Mouse (Mus musculus): Measurements from ENCODE around the gene Zbtb17. TPM values are rescaled to one million over a fixed set of nuclear protein-coding genes. Genes with fewer than 3 reads are reported as not detected.

Gene Zbtb17
- polyA plus RNA-seq, 1 experiment: 30.1 TPM

- H3K36me3 ChIP-seq (ENCODE audit: control insufficient read depth, insufficient read depth): no peaks in the 10 kb centered on the region
- H3K4me2 ChIP-seq (ENCODE audit: low read depth): no peak overlapping the region
- H3K27me3 ChIP-seq (ENCODE audit: control insufficient read depth, insufficient read depth, insufficient read length): no peaks in the 10 kb centered on the region
- peaks cover 86% of the 10 kb centered on the region for H3K79me2 ChIP-seq (ENCODE audit: control insufficient read depth, insufficient read depth)
- H3K4me3 ChIP-seq: no peak overlapping the region
- no peak for TF ChIP-seq POLR2AphosphoS2 (IDR thresholded peaks at IDR 0.05; ENCODE audit: insufficient read length, low read depth)
- TF ChIP-seq SRF (IDR thresholded peaks at IDR 0.05; ENCODE audit: control insufficient read depth, insufficient read length, low read depth): no peak
- TF ChIP-seq MYOG (IDR thresholded peaks at IDR 0.05; ENCODE audit: control insufficient read depth in 1 of 3, insufficient read depth in 1 of 3, insufficient read length in 2 of 3, low read depth in 2 of 3): no peak
- TF ChIP-seq TCF12 (IDR thresholded peaks at IDR 0.05; ENCODE audit: insufficient read depth, poor library complexity, severe bottlenecking): no peak
- no peak for TF ChIP-seq TCF3 (IDR thresholded peaks at IDR 0.05; ENCODE audit: insufficient read length, low read depth)
- TF ChIP-seq POLR2A (IDR thresholded peaks at IDR 0.05; ENCODE audit: insufficient read length, low read depth): no peak
- TF ChIP-seq USF1 (IDR thresholded peaks at IDR 0.05; ENCODE audit: low read depth): no peak
- no peak for TF ChIP-seq E2F4 (IDR thresholded peaks at IDR 0.05; ENCODE audit: insufficient read depth)
- no peak for TF ChIP-seq CEBPB (IDR thresholded peaks at IDR 0.05; ENCODE audit: insufficient read depth, poor library complexity, severe bottlenecking)
- TF ChIP-seq MAX (IDR thresholded peaks at IDR 0.05; ENCODE audit: low read depth): no peak
- H3ac ChIP-seq (ENCODE audit: control insufficient read depth, insufficient read length): no peak overlapping the region
Measured at GRCm38 (mm10) chr4:141514179-141514641, 69.8 kb downstream of the Zbtb17 start.

Other genes starting within 250 kb of the Zbtb17 start
- 0.78 TPM for gene Rsg1, start 230.7 kb upstream of the Zbtb17 start, polyA plus RNA-seq (2012; fragmentation: generic; extraction: Trizol)
- 28.6 TPM for gene Arhgef19, start 205.2 kb upstream of the Zbtb17 start, polyA plus RNA-seq (2012; fragmentation: generic; extraction: Trizol)
- gene Epha2, start 143.4 kb upstream of the Zbtb17 start, polyA plus RNA-seq (2012; fragmentation: generic; extraction: Trizol): 46.8 TPM
- gene Fam131c, start 76.4 kb upstream of the Zbtb17 start, polyA plus RNA-seq (2012; fragmentation: generic; extraction: Trizol): 0.77 TPM
- gene Clcnka, start 45.9 kb upstream of the Zbtb17 start, polyA plus RNA-seq (2012; fragmentation: generic; extraction: Trizol): 0.85 TPM
- 0.23 TPM for gene Clcnkb, start 28.6 kb upstream of the Zbtb17 start, polyA plus RNA-seq (2012; fragmentation: generic; extraction: Trizol)
- 31.1 TPM for gene Hspb7, start 23.9 kb upstream of the Zbtb17 start, polyA plus RNA-seq (2012; fragmentation: generic; extraction: Trizol)
- gene Srarp, start 8.5 kb upstream of the Zbtb17 start, polyA plus RNA-seq (2012; fragmentation: generic; extraction: Trizol): not detected
- 11.7 TPM for gene Spen, start 93.9 kb downstream of the Zbtb17 start, polyA plus RNA-seq (2012; fragmentation: generic; extraction: Trizol)
- gene Fblim1, start 161.4 kb downstream of the Zbtb17 start, polyA plus RNA-seq (2012; fragmentation: generic; extraction: Trizol): 29.5 TPM
- 0.02 TPM for gene Tmem82, start 174.0 kb downstream of the Zbtb17 start, polyA plus RNA-seq (2012; fragmentation: generic; extraction: Trizol)
- 0.12 TPM for gene Slc25a34, start 179.2 kb downstream of the Zbtb17 start, polyA plus RNA-seq (2012; fragmentation: generic; extraction: Trizol)
- 20.4 TPM for gene Plekhm2, start 220.2 kb downstream of the Zbtb17 start, polyA plus RNA-seq (2012; fragmentation: generic; extraction: Trizol)
- gene Rsc1a1, start 240.9 kb downstream of the Zbtb17 start, polyA plus RNA-seq (2012; fragmentation: generic; extraction: Trizol): 5.8 TPM